Mouse (Mus musculus) gastrocnemius, adult 2 months (tissue): Measurements from ENCODE around the gene Olfr543. TPM values are rescaled to one million over a fixed set of nuclear protein-coding genes. Genes with fewer than 3 reads are reported as not detected.

Experiments
- DNase-seq: peaks from one replicate; pipeline ENCODE4 v3.0.0; 2022
- H3K27ac ChIP-seq: fragments of 200-600 bp; 2 replicates; pipeline ENCODE4 v1.8.1; 2022; ENCODE audit warnings: mild to moderate bottlenecking
- H3K4me3 ChIP-seq: fragments of 200-600 bp; 2 replicates; pipeline ENCODE4 v1.8.1; 2022; ENCODE audit warnings: mild to moderate bottlenecking, moderate library complexity
- CTCF ChIP-seq: fragments of 200-600 bp; IDR thresholded peaks from 2 replicates; pipeline ENCODE4 v1.8.1; 2022; ENCODE audit warnings: antibody characterized with exemption, mild to moderate bottlenecking, moderate library complexity
- intact Hi-C: fragments of 180-260 bp; cut with DNase I; formaldehyde crosslinking; loops from one replicate; pipeline ENCODE4 v1.15.1; 2025
- long read RNA-seq, 2 experiments: library from polyadenylated mRNA; stranded (forward); transcript quantifications; one replicate each; pipeline ENCODE4 v2.0.0; 2021
- total RNA-seq, 2 experiments: library from RNA; stranded (reverse); gene quantifications; 2 replicates each; pipeline ENCODE4 v1.2.3; 2021

Olfr543 gene
- total RNA-seq = not detected
- long read RNA-seq, experiment 1 = 0 reads
- long read RNA-seq, experiment 2 = 0 reads

DNA sequence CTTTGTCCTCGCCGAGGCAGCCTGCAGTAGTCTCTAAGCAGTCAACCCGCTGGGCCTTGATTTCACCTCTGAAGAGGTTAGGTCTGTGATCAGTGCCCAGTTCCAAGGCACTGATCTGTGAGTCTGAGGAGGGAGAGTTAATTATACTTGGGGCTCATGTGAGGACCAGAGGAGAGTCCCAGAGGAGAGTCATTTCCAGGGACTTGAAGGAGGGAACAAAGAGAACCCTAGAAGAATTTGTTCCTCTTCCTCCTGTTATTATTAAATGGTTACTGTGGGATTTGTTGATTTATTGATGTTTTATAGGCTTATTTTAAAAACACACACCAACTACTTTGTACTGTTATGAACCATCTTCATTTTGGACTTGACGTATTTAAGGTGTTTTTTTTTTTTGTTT lies at the start of gene Olfr543:
Gene Olfr543 (minus strand): TSS at position 101 of the 400 bp plus-strand sequence.
- H3K27ac ChIP-seq = no peak within 1 kb of the TSS

GRCm38 (mm10) chr7:102529052-102529451 lies 47.6 kb upstream of the Olfr543 start:
- TF ChIP-seq CTCF = no peak
- no peak for DNase-seq
- Histone ChIP-seq H3K27ac (no peak overlapping the region), H3K4me3 (no peak overlapping the region)
- intact Hi-C loops = no loop called here

More for the DNA sequence above, at the start of gene Olfr543:
- no peak within 1 kb of the TSS for H3K4me3 ChIP-seq
- intact Hi-C loops = no loop called here
- DNase-seq = no peak
- no peak for TF ChIP-seq CTCF

GRCm38 (mm10) chr7:102517051-102517335 lies 35.5 kb upstream of the Olfr543 start:
- no peak overlapping the region for H3K27ac ChIP-seq
- TF ChIP-seq CTCF = no peak
- intact Hi-C loops = no loop called here
- DNase-seq = no peak
- H3K4me3 ChIP-seq = no peak overlapping the region

GRCm38 (mm10) chr7:102516261-102517050 lies 35.0 kb upstream of the Olfr543 start:
- intact Hi-C loops = no loop called here
- no peak for TF ChIP-seq CTCF
- DNase-seq = no peak
- Histone ChIP-seq H3K27ac (no peak overlapping the region), H3K4me3 (no peak overlapping the region)

DNA sequence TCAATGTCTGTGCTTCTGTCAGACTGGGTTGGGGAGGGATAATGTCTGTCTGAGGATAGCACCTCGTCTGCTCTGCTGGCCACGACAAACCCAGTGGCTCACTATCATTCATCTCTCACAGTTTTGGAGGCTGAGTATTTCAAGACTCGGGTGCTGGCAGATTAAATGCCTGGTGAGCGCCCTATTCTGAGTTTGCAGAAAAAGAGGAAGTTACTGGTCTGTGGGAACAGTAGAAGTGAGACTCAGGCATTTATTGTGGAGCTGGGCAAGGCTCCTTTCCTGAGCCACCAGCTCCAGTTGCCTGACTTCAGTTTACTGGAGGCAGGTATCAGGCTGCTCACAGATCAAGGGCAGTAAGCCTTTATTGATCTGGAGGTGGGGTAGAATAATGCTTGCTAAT lies 32.7 kb upstream of the Olfr543 start:
- Histone ChIP-seq H3K27ac (no peak overlapping the region), H3K4me3 (no peak overlapping the region)
- DNase-seq = no peak
- TF ChIP-seq CTCF = no peak
- intact Hi-C loops = loop anchor here (5.0 kb wide), 2 partner anchors 53 to 403 kb away; partner anchors contain the start of genes Olfr571 and Trim21

DNA sequence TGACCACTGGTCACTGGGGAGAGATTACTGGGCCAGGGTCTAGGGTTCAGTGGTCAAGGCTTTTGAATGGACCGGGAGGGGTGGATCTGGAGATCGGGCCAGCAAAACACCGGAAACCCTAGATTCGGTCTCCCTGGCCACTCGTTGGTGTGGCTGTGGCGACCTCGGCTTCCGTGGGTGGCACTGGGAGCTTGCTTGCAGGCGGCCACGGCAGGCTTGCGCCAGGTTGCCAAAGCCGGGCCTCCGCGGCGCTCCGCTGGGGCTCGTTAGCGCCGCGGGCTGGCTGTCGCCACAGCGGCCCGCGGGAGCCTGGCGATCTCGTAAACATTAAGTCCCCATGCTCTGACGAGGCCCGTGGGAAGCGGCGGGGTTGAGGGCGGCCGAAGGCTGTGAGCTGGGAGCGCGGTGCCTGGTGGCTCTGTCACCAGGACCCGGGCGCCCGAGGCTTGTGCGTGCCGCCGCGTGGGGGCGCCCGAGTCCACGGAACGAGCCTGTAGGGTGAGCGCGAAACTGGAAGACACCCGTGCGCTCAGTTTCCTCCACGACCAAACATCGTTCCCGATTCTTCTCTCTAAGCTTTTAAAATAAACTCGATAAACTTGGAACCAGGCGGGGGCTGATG lies 31.4 kb upstream of the Olfr543 start:
- intact Hi-C loops = loop anchor here (2.0 to 5.0 kb wide), 3 partner anchors 54 to 404 kb away; partner anchors contain the start of genes Olfr571 and Trim21
- peak; percentile 98 for TF ChIP-seq CTCF
- Histone ChIP-seq H3K27ac (peak overlapping the region; percentile 44; the same call in 1 of the 2 replicates), H3K4me3 (peak overlapping the region; percentile 74)
- DNase-seq = peak; percentile 92

DNA sequence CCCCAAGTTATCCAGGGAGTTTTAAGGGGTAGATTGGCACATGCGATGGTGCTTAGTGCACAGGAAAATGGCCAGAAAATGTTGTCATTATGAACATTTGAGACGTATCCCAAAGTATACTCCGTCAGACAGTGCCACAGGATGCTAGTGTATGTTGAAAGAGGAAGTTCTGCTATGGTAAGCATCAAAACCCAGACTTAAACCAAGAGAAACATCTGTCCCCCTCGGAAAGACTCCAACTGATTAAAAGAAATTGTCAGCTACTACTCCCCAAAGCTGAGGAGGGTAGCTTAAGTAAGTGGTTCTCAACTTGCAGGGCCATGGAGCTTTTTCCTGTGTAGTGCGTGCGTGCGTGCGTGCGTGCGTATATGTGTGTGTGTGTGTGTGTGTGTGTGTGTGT lies 30.4 kb upstream of the Olfr543 start:
- no peak for TF ChIP-seq CTCF
- intact Hi-C loops = loop anchor here (2.0 to 5.0 kb wide), 3 partner anchors 55 to 405 kb away; partner anchors contain the start of genes Olfr571 and Trim21
- no peak for DNase-seq
- H3K27ac ChIP-seq = no peak overlapping the region
- H3K4me3 ChIP-seq = no peak overlapping the region

GRCm38 (mm10) chr7:102509726-102510125 lies 28.2 kb upstream of the Olfr543 start:
- intact Hi-C loops = loop anchor here (5.0 kb wide), 2 partner anchors 58 to 408 kb away; partner anchors contain the start of genes Olfr571 and Trim21

DNA sequence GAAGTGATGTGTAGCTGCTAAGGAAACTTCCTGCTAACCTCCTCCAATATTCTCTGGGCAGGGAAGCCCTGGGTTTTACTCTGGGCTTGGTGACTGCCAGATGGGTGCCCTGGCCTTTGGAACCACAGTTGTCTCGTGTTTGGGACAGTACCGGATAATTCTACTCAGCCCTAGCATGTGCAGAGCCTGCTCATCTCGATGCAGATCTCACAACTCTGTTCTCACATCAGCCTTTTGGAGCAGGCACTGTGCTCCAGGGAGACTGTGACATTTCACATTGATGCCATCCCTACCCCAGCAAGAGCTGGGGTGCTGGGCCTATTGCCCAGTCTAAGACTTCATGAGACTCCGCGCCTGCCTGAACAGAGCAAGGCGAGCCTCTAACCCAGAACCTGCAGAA lies 27.2 kb upstream of the Olfr543 start:
- no peak for TF ChIP-seq CTCF
- Histone ChIP-seq H3K27ac (no peak overlapping the region), H3K4me3 (no peak overlapping the region)
- no peak for DNase-seq
- intact Hi-C loops = no loop called here

More at GRCm38 (mm10) chr7:102509726-102510125, 28.2 kb upstream of the Olfr543 start:
- Histone ChIP-seq H3K4me3 (no peak overlapping the region), H3K27ac (no peak overlapping the region)
- TF ChIP-seq CTCF = no peak
- DNase-seq = no peak

GRCm38 (mm10) chr7:102508066-102508465 lies 26.6 kb upstream of the Olfr543 start:
- TF ChIP-seq CTCF = no peak
- DNase-seq = no peak
- no peak overlapping the region for H3K4me3 ChIP-seq
- H3K27ac ChIP-seq = no peak overlapping the region
- intact Hi-C loops = no loop called here

GRCm38 (mm10) chr7:102506848-102507247 lies 25.4 kb upstream of the Olfr543 start:
- Histone ChIP-seq H3K4me3 (no peak overlapping the region), H3K27ac (no peak overlapping the region)
- DNase-seq = peak; percentile 72
- TF ChIP-seq CTCF = peak; percentile 92
- intact Hi-C loops = no loop called here

DNA sequence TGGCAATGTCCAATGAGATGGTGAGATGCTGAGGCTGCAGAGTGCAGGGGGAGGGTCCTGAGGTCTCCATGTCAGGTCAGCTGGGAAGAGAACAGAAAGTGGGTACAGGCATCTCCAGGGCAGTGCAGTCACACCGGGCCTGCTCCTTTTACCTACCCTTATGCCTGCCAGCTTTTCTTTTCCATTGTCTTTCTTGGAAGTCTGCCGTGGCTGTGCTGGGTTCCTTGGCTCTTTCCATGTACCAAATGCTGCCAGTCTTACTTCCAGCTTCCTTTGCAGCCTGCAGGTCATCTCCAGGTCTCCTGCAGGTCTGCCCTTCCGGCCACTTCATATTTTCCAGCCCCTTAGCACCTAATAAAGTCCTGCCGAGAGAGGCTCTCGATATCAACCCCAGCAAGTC lies 20.5 kb upstream of the Olfr543 start:
- intact Hi-C loops = no loop called here
- no peak overlapping the region for H3K4me3 ChIP-seq
- TF ChIP-seq CTCF = no peak
- no peak for DNase-seq
- H3K27ac ChIP-seq = no peak overlapping the region

GRCm38 (mm10) chr7:102499473-102499872 lies 18.0 kb upstream of the Olfr543 start, which contains the start of gene Olfr545:
TSS of gene Olfr545 (minus strand) at chr7:102499573.
- Histone ChIP-seq H3K4me3 (no peak within 1 kb of the TSS), H3K27ac (no peak within 1 kb of the TSS)
- TF ChIP-seq CTCF = no peak
- no peak for DNase-seq
- intact Hi-C loops = no loop called here
